Mouse (Mus musculus) liver, embryonic 14.5 days (tissue): ENCODE measurements around the gene Riox2. TPM values are rescaled to one million over a fixed set of nuclear protein-coding genes. Genes with fewer than 3 reads are reported as not detected.

ENCODE experiments used
- ATAC-seq: fragments of 200-750 bp; cut with Nextera tagmentation; 2 replicates; pipeline ENCODE4 v1.8.0; 2017; ENCODE audit warnings: moderate number of reproducible peaks, mild to moderate bottlenecking, moderate library complexity; ENCODE audit not compliant: insufficient read depth
- DNase-seq, 3 experiments: peaks; one replicate each; pipeline ENCODE4 v3.0.0-alpha.2; 2012 to 2013; ENCODE audit warnings: low read depth in 3 of 3, low spot score in 3 of 3
- H3K27ac ChIP-seq: fragments of 300-500 bp; sonication (generic); 2 replicates; pipeline ENCODE4 v1.5.1; 2014; ENCODE audit warnings: moderate library complexity, mild to moderate bottlenecking, control low read depth, inconsistent platforms
- H3K27me3 ChIP-seq: fragments of 300-500 bp; sonication (generic); 2 replicates; pipeline ENCODE4 v1.6.1; 2014; ENCODE audit warnings: mild to moderate bottlenecking, low read length, moderate library complexity; ENCODE audit not compliant: control insufficient read depth, insufficient read depth
- H3K36me3 ChIP-seq: fragments of 300-500 bp; sonication (generic); replicated peaks from 2 replicates; pipeline ENCODE4 v1.6.1; 2014; ENCODE audit warnings: low read depth; ENCODE audit not compliant: control insufficient read depth, insufficient read depth
- H3K4me1 ChIP-seq, 2 experiments: fragments of 200-500 bp in 1 of 2; fragments of 300-500 bp in 1 of 2; sonication (generic) in 1 of 2; replicated peaks; 2 replicates each; pipeline ENCODE4 v1.6.1; 2012 to 2014; ENCODE audit warnings: antibody characterized with exemption in 1 of 2, inconsistent platforms in 1 of 2, low read length in 1 of 2; ENCODE audit not compliant: control insufficient read depth in 2 of 2, insufficient read depth in 2 of 2
- H3K4me2 ChIP-seq: fragments of 300-500 bp; sonication (generic); 2 replicates; pipeline ENCODE4 v1.6.1; 2014; ENCODE audit warnings: low read depth, mild to moderate bottlenecking, control low read depth, moderate library complexity
- H3K4me3 ChIP-seq, 2 experiments: fragments of 200-500 bp in 1 of 2; fragments of 300-500 bp in 1 of 2; sonication (generic) in 1 of 2; 2 replicates each; pipeline ENCODE4 v1.5.1; 2012 to 2014; ENCODE audit warnings: low read depth in 2 of 2, low read length in 2 of 2, mild to moderate bottlenecking in 2 of 2, control low read depth in 1 of 2, inconsistent platforms in 1 of 2, moderate library complexity in 1 of 2; ENCODE audit not compliant: insufficient read depth in 1 of 2
- H3K9ac ChIP-seq: fragments of 300-500 bp; sonication (generic); replicated peaks from 2 replicates; pipeline ENCODE4 v1.6.1; 2014; ENCODE audit warnings: mild to moderate bottlenecking, control low read depth, moderate library complexity
- H3K9me3 ChIP-seq: fragments of 300-500 bp; sonication (generic); 2 replicates; pipeline ENCODE4 v1.6.1; 2016; ENCODE audit warnings: low read length, mixed read lengths; ENCODE audit not compliant: control insufficient read depth
- CTCF ChIP-seq: IDR thresholded peaks from 2 replicates; pipeline ENCODE4 v1.5.1; 2016; ENCODE audit warnings: antibody characterized with exemption, low read depth, control low read depth
- EP300 ChIP-seq: IDR thresholded peaks from 2 replicates; pipeline ENCODE4 v1.6.1; 2016; ENCODE audit warnings: antibody characterized with exemption, low read depth
- WGBS: fragments of 180-500 bp; shearing (Covaris S2); extraction: QIAGEN DNeasy Blood & Tissue Kit; methylation state at CpG from one replicate; pipeline ENCODE4 v1.1.7; 2014; ENCODE audit not compliant: insufficient replicate concordance; 5-methylcytosine and 5-hydroxymethylcytosine counted together
- polyA plus RNA-seq, 2 experiments: library from polyadenylated mRNA; depleted of rRNA in 1 of 2; stranded (reverse) in 1 of 2; unstranded in 1 of 2; fragments of >200 nt; fragmentation: Nextera tagmentation in 1 of 2; extraction: Ambion mirVana in 1 of 2; gene quantifications; 2 replicates each; pipeline versions ENCODE4 v1.2.1 to v1.2.3; 2012 to 2014

Gene Riox2
- polyA plus RNA-seq, 2 experiments = 7.6 to 15.8 TPM

- Histone ChIP-seq H3K4me3 (no peak overlapping the region), H3K4me2 (no peak overlapping the region), H3K36me3 (no peaks in the 10 kb centered on the region), H3K9ac (no peak overlapping the region), H3K27ac (no peak overlapping the region), H3K9me3 (no peaks in the 10 kb centered on the region), H3K27me3 (no peaks in the 10 kb centered on the region), H3K4me1 (no peaks in the 10 kb centered on the region)
- 70% methylated on average over 13 of the region's 13 CpGs for WGBS
- ATAC-seq (no peak), DNase-seq (no peak)
- no peak for TF ChIP-seq EP300
- no peak for TF ChIP-seq CTCF
These were observed 58.0 kb downstream of the Riox2 start for GRCm38 (mm10) chr16:59529570-59529969.

GRCm38 (mm10) chr16:59531243-59531642, 59.7 kb downstream of the Riox2 start:
- WGBS = 60% methylated on average over 5 of the region's 5 CpGs
- DNase-seq (no peak), ATAC-seq (no peak)
- Histone ChIP-seq H3K9ac (no peak overlapping the region), H3K27me3 (no peaks in the 10 kb centered on the region), H3K4me3 (no peak overlapping the region), H3K36me3 (no peaks in the 10 kb centered on the region), H3K27ac (no peak overlapping the region), H3K4me2 (no peak overlapping the region), H3K9me3 (no peaks in the 10 kb centered on the region), H3K4me1 (no peaks in the 10 kb centered on the region)
- TF ChIP-seq EP300 = no peak
- no peak for TF ChIP-seq CTCF

GRCm38 (mm10) chr16:59532561-59532960, 61.0 kb downstream of the Riox2 start:
- 14% methylated on average over 3 of the region's 3 CpGs for WGBS
- H3K4me1 ChIP-seq = no peaks in the 10 kb centered on the region
- DNase-seq = no peak
- no peak overlapping the region for H3K4me3 ChIP-seq
- H3K27me3 ChIP-seq = no peaks in the 10 kb centered on the region
- ATAC-seq = no peak
- H3K27ac ChIP-seq = no peak overlapping the region
- H3K9me3 ChIP-seq = no peaks in the 10 kb centered on the region
- H3K9ac ChIP-seq = no peak overlapping the region
- TF ChIP-seq CTCF (no peak), EP300 (no peak)
- no peak overlapping the region for H3K4me2 ChIP-seq
- H3K36me3 ChIP-seq = no peaks in the 10 kb centered on the region

DNA sequence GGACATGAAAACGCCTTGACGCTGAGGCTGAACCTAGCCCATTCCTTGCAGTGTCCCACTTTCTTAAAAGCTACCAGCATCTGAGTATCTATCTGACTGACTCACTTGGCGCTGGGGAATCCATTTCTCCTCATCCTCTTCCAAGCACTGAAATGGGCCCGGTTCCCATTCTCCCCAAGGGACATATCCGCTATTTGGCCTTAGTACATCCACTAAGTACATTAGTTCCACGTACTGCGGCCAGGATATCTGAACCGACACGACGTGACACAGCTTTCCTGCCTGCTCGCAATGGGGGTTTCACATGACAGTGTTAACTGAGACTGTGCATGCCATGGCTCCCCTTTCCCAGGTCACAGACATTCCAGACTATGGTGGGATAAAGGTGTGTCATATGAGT, 62.8 kb downstream of the Riox2 start:
- H3K4me3 ChIP-seq = no peak overlapping the region
- ATAC-seq (no peak), DNase-seq (no peak)
- 81% methylated on average over 11 of the region's 11 CpGs for WGBS
- no peaks in the 10 kb centered on the region for H3K36me3 ChIP-seq
- TF ChIP-seq CTCF (no peak), EP300 (no peak)
- H3K4me1 ChIP-seq = no peaks in the 10 kb centered on the region
- H3K9me3 ChIP-seq = no peaks in the 10 kb centered on the region
- H3K4me2 ChIP-seq = no peak overlapping the region
- H3K27ac ChIP-seq = no peak overlapping the region
- H3K9ac ChIP-seq = no peak overlapping the region
- H3K27me3 ChIP-seq = no peaks in the 10 kb centered on the region

DNA sequence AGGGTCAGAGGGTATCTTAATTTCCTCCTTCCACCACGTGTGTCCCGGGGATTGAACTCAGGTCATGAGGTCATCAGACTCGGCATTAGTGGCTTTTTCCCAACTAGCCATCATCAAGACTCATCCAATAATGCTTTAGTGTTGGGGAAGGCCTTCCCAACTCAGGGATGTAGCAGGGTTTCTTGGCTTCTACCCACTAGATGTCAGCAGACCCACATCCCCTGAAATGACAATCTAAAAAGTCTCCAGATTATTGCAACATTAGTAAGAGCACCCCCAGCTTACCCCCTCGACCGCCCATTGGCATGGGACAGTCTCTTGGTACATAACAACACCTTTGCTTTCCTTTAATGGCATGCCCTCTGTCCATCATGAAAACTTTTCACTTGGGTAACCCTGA, 64.1 kb downstream of the Riox2 start:
- H3K27ac ChIP-seq = no peak overlapping the region
- H3K9me3 ChIP-seq = no peaks in the 10 kb centered on the region
- ATAC-seq (no peak), DNase-seq (no peak)
- 58% methylated on average over 5 of the region's 5 CpGs for WGBS
- H3K4me2 ChIP-seq = no peak overlapping the region
- TF ChIP-seq EP300 (no peak), CTCF (no peak)
- no peaks in the 10 kb centered on the region for H3K27me3 ChIP-seq
- no peaks in the 10 kb centered on the region for H3K36me3 ChIP-seq
- no peaks in the 10 kb centered on the region for H3K4me1 ChIP-seq
- no peak overlapping the region for H3K4me3 ChIP-seq
- no peak overlapping the region for H3K9ac ChIP-seq

DNA sequence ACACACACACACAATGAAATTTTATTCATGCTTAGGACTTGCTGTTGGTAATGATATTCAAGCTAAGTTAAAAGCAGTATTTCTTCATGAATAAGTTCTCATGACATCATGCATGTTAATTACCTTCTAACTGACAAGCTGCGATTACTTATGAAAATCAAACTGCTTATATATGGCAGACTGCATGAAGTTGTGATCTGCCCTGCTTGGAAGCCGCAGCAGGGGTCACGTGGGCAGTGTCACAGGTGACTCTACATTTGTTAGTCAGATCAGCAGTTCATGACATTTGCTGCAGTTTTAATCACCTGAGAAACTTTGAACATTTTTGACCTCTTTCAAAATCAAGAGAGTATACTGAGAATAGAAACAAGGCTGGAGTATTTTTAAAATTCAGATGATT, 69.4 kb downstream of the Riox2 start:
- H3K27ac ChIP-seq = no peak overlapping the region
- no peak for ATAC-seq

More for the DNA sequence above, 69.4 kb downstream of the Riox2 start:
- WGBS = 68% methylated on average over 3 of the region's 3 CpGs
- H3K9ac ChIP-seq = no peak overlapping the region
- no peak for DNase-seq
- H3K27me3 ChIP-seq = no peaks in the 10 kb centered on the region
- no peaks in the 10 kb centered on the region for H3K36me3 ChIP-seq
- H3K4me1 ChIP-seq = no peaks in the 10 kb centered on the region
- H3K4me2 ChIP-seq = no peak overlapping the region
- TF ChIP-seq EP300 (no peak), CTCF (no peak)
- no peak overlapping the region for H3K4me3 ChIP-seq
- H3K9me3 ChIP-seq = no peaks in the 10 kb centered on the region
